Mouse (Mus musculus) T-helper 17 cell (primary cell): ENCODE results near the gene Krt27.

Experiments used
- in situ Hi-C, 2 experiments: fragments of 300-600 bp; cut with MboI, MseI; formaldehyde crosslinking; loops; 1 replicate in 1 of 2; 2 replicates in 1 of 2; pipeline ENCODE4 v1.15.1; 2025; ENCODE audit warnings: high pct_unique_total_duplicates in 2 of 2

Krt27 gene

DNA sequence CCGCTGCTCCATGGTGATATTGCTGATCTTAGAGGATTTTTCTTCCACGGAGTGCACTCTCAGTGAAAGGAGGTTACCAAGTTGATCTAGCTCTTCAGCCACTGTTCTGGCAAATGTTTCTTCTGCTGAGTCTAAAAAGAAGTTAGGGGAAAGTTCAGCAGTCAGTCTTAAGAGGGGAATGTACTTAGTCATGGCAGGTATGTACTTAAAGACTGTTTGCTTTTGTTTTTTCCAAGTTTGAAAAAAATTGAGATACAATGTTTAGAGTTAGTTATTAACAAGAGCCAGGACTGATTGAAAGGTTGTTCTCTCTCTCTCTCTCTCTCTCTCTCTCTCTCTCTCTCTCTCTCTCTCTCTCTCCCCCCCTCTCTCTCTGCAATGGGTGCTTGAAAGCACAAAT lies 21.2 kb downstream of the Krt27 start:
- in situ Hi-C loops, result no loop called here

DNA sequence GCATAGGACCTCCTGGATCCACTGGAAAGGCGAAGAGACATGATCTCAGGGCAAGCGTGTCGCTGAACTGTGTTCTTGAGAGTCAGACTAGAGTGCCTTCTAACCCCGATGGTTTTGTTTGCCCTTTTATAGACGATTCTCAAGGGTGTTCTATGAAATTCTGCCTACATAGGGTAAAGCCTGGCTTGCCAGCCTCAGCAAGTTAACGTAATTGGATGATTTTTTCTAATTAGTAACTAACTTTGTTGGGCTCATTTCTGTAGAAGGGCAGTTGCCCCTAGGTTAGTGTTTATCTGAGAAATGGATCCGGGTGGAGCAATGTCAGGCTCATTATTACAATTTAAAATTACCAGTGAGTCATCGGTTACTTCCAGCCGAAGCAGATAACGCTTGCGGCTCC lies 28.1 kb downstream of the Krt27 start, which contains the start of gene Krt25:
Krt25 (minus strand) TSS at position 101 of the 400 bp plus-strand sequence.
- in situ Hi-C loops, result no loop called here

DNA sequence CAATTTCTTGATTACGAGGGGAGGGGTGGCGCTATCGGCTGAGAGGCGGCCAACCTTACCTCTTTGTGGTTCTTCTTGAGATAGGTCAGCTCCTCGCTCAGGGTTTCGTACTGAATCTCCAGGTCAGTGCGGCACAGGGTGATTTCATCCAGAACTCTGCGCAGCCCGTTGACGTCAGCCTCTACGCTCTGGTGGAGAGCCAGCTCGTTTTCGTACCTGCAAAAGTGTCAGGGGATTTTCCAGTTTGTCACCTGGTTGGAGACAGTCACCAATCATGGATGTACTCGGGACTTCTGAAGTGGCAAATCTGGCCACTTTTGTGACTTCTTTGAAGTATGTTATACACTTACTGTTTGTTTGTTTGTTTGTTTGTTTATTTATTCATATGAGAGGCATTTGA lies 29.8 kb downstream of the Krt27 start:
- in situ Hi-C loops, result no loop called here

DNA sequence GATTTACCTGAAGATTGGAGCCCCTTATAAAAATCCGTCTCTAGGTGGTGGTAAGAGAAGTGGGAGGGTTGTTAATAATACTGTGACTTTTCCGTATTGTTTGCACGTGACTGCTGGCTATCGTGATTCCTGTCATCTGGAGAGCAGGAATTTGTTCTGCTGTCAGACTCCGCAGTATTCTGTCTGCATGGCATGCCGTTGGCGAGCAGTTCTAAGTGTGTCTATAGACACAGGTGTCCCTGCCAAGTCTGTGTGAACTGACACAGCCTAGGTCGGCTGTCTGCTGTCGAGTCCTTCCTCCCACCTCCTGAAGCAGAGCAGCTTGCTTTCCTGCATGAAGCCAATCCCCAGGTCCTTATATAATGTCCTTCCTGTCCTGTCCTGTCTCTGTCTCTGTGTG lies 31.8 kb downstream of the Krt27 start:
- in situ Hi-C loops, result no loop called here

DNA sequence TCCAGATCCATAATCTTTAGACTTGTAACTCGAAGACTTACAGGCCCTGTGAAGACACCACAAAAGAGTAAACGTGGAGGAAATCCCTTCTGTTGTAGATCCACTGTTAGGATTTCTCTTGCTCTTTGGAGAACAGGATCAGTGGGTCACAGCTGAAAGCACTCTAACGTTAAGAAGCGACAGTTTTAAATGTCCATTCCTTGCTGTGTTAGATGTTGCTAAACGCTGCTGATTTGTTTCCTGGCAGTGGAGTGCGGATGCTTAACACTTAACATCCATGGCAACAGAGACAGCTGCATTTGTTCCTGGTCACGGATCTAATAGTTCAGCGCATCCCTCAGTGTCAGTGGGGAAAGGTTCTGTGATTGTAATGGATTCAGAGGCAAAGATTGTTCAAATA lies 34.4 kb downstream of the Krt27 start:
- in situ Hi-C loops, result no loop called here

DNA sequence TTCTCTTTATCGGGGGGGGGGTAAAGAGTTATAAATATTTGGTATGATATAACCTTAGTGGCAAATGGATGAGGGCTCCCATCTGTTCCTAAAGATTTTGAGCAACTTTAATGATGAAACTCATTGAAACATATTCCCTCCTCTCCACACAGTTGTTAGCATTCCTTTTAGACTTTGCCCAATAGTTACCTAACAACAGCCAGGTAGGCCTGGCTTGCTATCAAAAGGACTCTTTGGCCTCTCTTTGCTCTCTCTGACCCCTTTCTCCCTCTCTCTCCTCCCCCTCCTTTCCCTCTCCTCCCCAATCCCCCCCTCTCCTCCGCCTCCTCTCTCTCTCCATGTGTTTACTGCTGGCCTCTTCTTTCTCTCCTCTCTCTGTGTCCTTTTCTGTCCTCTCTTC lies 36.3 kb downstream of the Krt27 start:
- in situ Hi-C loops, result no loop called here

DNA sequence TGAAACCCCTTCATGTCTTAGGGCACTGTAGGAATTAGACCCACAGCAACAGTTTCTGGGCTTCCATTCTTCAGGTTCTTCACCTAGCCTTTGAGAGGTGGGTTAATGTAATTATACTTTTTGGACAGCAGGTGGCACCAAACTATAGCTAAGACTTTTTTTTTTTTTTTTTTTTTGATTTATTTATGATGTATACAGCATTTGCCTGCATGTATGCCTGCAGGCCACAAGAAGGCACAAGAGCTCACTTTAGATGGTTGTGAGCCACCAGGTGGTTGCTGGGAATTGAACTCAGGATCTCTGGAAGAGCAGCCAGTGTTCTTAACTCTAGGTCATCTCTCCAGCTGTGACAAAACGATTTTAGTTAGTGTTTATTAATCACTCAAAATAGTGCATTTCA lies 40.0 kb downstream of the Krt27 start:
- in situ Hi-C loops, result no loop called here

DNA sequence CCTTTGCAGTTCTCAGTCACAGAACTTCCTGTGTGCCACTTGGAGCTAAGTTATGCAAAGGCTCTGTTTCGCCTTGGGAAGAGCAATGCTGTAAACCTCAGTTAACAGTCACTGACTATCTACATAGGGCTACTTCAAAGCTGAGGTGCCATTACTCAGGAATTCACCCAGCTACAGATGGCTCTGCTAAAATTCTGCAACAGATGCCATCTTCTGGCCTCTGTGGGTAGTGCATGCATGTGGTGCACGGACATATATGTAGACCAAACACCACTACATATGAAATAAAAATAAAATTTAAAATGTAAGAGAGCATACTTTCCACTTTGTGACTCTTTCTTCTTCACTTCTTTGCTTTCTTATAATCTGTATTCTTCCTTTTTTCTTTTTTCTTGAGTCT lies 43.3 kb downstream of the Krt27 start:
- in situ Hi-C loops, result no loop called here
